Mouse (Mus musculus): ENCODE results near the gene Acot7. TPM values are rescaled to one million over a fixed set of nuclear protein-coding genes. Genes with fewer than 3 reads are reported as not detected.

The Acot7 gene
- polyA plus RNA-seq, 1 experiment from 2014 or later, result 71.7 TPM

- 78% methylated on average over 5 of the region's 5 CpGs for WGBS
- Histone ChIP-seq H3K27me3 (no peaks in the 10 kb centered on the region), H3K4me1 (peaks cover 28% of the 10 kb centered on the region), H3K36me3 (no peaks in the 10 kb centered on the region), H3K4me2 (no peak overlapping the region), H3K9ac (no peak overlapping the region), H3K9me3 (replicated peaks) (no peaks in the 10 kb centered on the region), H3K27ac (no peak overlapping the region), H3K4me3 (replicated peaks) (no peak overlapping the region)
- ATAC-seq (replicated peaks; ENCODE audit: low FRiP score), result no peak
These were observed 19.6 kb downstream of the Acot7 start for GRCm38 (mm10) chr4:152197545-152197944.

GRCm38 (mm10) chr4:152199617-152200016 lies 21.7 kb downstream of the Acot7 start:
- no peak for ATAC-seq (replicated peaks; ENCODE audit: low FRiP score)
- H3K36me3 ChIP-seq, result no peaks in the 10 kb centered on the region
- H3K27me3 ChIP-seq, result no peaks in the 10 kb centered on the region
- no peak overlapping the region for H3K4me3 ChIP-seq (replicated peaks)
- WGBS, result 76% methylated on average over 1 of the region's 1 CpGs
- H3K4me2 ChIP-seq, result no peak overlapping the region
- peaks cover 39% of the 10 kb centered on the region for H3K4me1 ChIP-seq
- H3K9me3 ChIP-seq (replicated peaks), result no peaks in the 10 kb centered on the region
- no peak overlapping the region for H3K27ac ChIP-seq
- no peak overlapping the region for H3K9ac ChIP-seq

GRCm38 (mm10) chr4:152201492-152201891 lies 23.6 kb downstream of the Acot7 start:
- peaks cover 47% of the 10 kb centered on the region for H3K4me1 ChIP-seq
- no peaks in the 10 kb centered on the region for H3K9me3 ChIP-seq (replicated peaks)
- ATAC-seq (replicated peaks; ENCODE audit: low FRiP score), result no peak
- WGBS, result 49% methylated on average over 6 of the region's 6 CpGs
- H3K36me3 ChIP-seq, result no peaks in the 10 kb centered on the region
- peak overlapping the region; percentile 85 for H3K27ac ChIP-seq
- H3K9ac ChIP-seq, result no peak overlapping the region
- no peak overlapping the region for H3K4me2 ChIP-seq
- H3K27me3 ChIP-seq, result no peaks in the 10 kb centered on the region
- no peak overlapping the region for H3K4me3 ChIP-seq (replicated peaks)

- H3K4me2 ChIP-seq, result no peak overlapping the region
- no peaks in the 10 kb centered on the region for H3K36me3 ChIP-seq
- H3K27me3 ChIP-seq, result no peaks in the 10 kb centered on the region
- no peak overlapping the region for H3K9ac ChIP-seq
- no peaks in the 10 kb centered on the region for H3K9me3 ChIP-seq (replicated peaks)
- H3K4me3 ChIP-seq (replicated peaks), result no peak overlapping the region
- ATAC-seq (replicated peaks; ENCODE audit: low FRiP score), result peak; percentile 72
- H3K4me1 ChIP-seq, result peaks cover 47% of the 10 kb centered on the region
- 54% methylated on average over 1 of the region's 1 CpGs for WGBS
- H3K27ac ChIP-seq, result peak overlapping the region; percentile 85
These were observed 24.5 kb downstream of the Acot7 start for GRCm38 (mm10) chr4:152202418-152202817.

- Histone ChIP-seq H3K36me3 (no peaks in the 10 kb centered on the region), H3K27ac (peak overlapping the region; percentile 85), H3K27me3 (no peaks in the 10 kb centered on the region), H3K9me3 (replicated peaks) (no peaks in the 10 kb centered on the region), H3K4me1 (peaks cover 47% of the 10 kb centered on the region), H3K9ac (no peak overlapping the region), H3K4me2 (no peak overlapping the region), H3K4me3 (replicated peaks) (no peak overlapping the region)
- ATAC-seq (replicated peaks; ENCODE audit: low FRiP score), result peak; percentile 43; the same call in 1 of the 2 replicates
- 67% methylated on average over 3 of the region's 3 CpGs for WGBS
These were observed 25.0 kb downstream of the Acot7 start for GRCm38 (mm10) chr4:152202905-152203304.

- ATAC-seq (replicated peaks; ENCODE audit: low FRiP score), result no peak
- H3K4me3 ChIP-seq (replicated peaks), result no peak overlapping the region
- 80% methylated on average over 6 of the region's 6 CpGs for WGBS
These were observed 26.7 kb downstream of the Acot7 start for GRCm38 (mm10) chr4:152204663-152205062.

GRCm38 (mm10) chr4:152206199-152206598 lies 28.3 kb downstream of the Acot7 start:
- Histone ChIP-seq H3K9me3 (replicated peaks) (no peaks in the 10 kb centered on the region), H3K27me3 (no peaks in the 10 kb centered on the region), H3K4me2 (no peak overlapping the region), H3K4me3 (replicated peaks) (no peak overlapping the region), H3K36me3 (no peaks in the 10 kb centered on the region; the same call in 1 of the 2 replicates), H3K9ac (no peak overlapping the region), H3K27ac (no peak overlapping the region), H3K4me1 (peaks cover 36% of the 10 kb centered on the region)
- WGBS, result 47% methylated on average over 6 of the region's 6 CpGs
- no peak for ATAC-seq (replicated peaks; ENCODE audit: low FRiP score)

More at GRCm38 (mm10) chr4:152204663-152205062, 26.7 kb downstream of the Acot7 start:
- no peak overlapping the region for H3K9ac ChIP-seq
- peaks cover 51% of the 10 kb centered on the region for H3K4me1 ChIP-seq
- H3K4me2 ChIP-seq, result no peak overlapping the region
- H3K36me3 ChIP-seq, result no peaks in the 10 kb centered on the region
- no peak overlapping the region for H3K27ac ChIP-seq
- H3K27me3 ChIP-seq, result no peaks in the 10 kb centered on the region
- no peaks in the 10 kb centered on the region for H3K9me3 ChIP-seq (replicated peaks)

- Histone ChIP-seq H3K9ac (no peak overlapping the region), H3K4me1 (peaks cover 29% of the 10 kb centered on the region), H3K27me3 (no peaks in the 10 kb centered on the region), H3K27ac (0 out of 2 replicates have a peak overlapping the region, but pooled peaks have one; percentile 30), H3K36me3 (no peaks in the 10 kb centered on the region; the same call in 1 of the 2 replicates), H3K4me2 (no peak overlapping the region), H3K9me3 (replicated peaks) (no peaks in the 10 kb centered on the region), H3K4me3 (replicated peaks) (no peak overlapping the region)
- WGBS, result 39% methylated on average over 4 of the region's 4 CpGs
- ATAC-seq (replicated peaks; ENCODE audit: low FRiP score), result no peak
These were observed 31.7 kb downstream of the Acot7 start for GRCm38 (mm10) chr4:152209623-152210022.

GRCm38 (mm10) chr4:152212091-152212505 lies 34.2 kb downstream of the Acot7 start:
- 71% methylated on average over 6 of the region's 6 CpGs for WGBS
- ATAC-seq (replicated peaks; ENCODE audit: low FRiP score), result peak; percentile 60
- H3K27me3 ChIP-seq, result no peaks in the 10 kb centered on the region
- peak overlapping the region; percentile 60 for H3K27ac ChIP-seq
- no peak overlapping the region for H3K4me3 ChIP-seq (replicated peaks)
- H3K36me3 ChIP-seq, result no peaks in the 10 kb centered on the region; the same call in 1 of the 2 replicates
- H3K4me1 ChIP-seq, result peaks cover 23% of the 10 kb centered on the region
- no peak overlapping the region for H3K4me2 ChIP-seq
- no peaks in the 10 kb centered on the region for H3K9me3 ChIP-seq (replicated peaks)
- H3K9ac ChIP-seq, result no peak overlapping the region

GRCm38 (mm10) chr4:152212531-152212930 lies 34.6 kb downstream of the Acot7 start:
- WGBS, result 44% methylated on average over 5 of the region's 5 CpGs
- Histone ChIP-seq H3K9ac (no peak overlapping the region), H3K4me3 (replicated peaks) (no peak overlapping the region), H3K4me1 (peaks cover 23% of the 10 kb centered on the region), H3K27me3 (no peaks in the 10 kb centered on the region), H3K27ac (peak overlapping the region; percentile 60), H3K36me3 (no peaks in the 10 kb centered on the region; the same call in 1 of the 2 replicates), H3K4me2 (no peak overlapping the region), H3K9me3 (replicated peaks) (no peaks in the 10 kb centered on the region)
- ATAC-seq (replicated peaks; ENCODE audit: low FRiP score), result peak; percentile 57

GRCm38 (mm10) chr4:152212974-152213373 lies 35.0 kb downstream of the Acot7 start:
- Histone ChIP-seq H3K27ac (no peak overlapping the region), H3K27me3 (no peaks in the 10 kb centered on the region), H3K9me3 (replicated peaks) (no peaks in the 10 kb centered on the region), H3K9ac (no peak overlapping the region), H3K36me3 (peaks cover 1% of the 10 kb centered on the region; the same call in 1 of the 2 replicates), H3K4me3 (replicated peaks) (no peak overlapping the region), H3K4me2 (no peak overlapping the region), H3K4me1 (peaks cover 23% of the 10 kb centered on the region)
- no peak for ATAC-seq (replicated peaks; ENCODE audit: low FRiP score)
- WGBS, result 60% methylated on average over 11 of the region's 11 CpGs

GRCm38 (mm10) chr4:152213760-152214480 lies 36.0 kb downstream of the Acot7 start:
- ATAC-seq (replicated peaks; ENCODE audit: low FRiP score), result peak; percentile 71
- Histone ChIP-seq H3K4me3 (replicated peaks) (no peak overlapping the region), H3K9me3 (replicated peaks) (no peaks in the 10 kb centered on the region), H3K27me3 (no peaks in the 10 kb centered on the region), H3K4me1 (peaks cover 23% of the 10 kb centered on the region), H3K4me2 (no peak overlapping the region), H3K27ac (no peak overlapping the region), H3K36me3 (peaks cover 10% of the 10 kb centered on the region; the same call in 1 of the 2 replicates), H3K9ac (no peak overlapping the region)
- WGBS, result 36% methylated on average over 6 of the region's 6 CpGs
